Mouse (Mus musculus): ENCODE measurements at regions not wholly inside any gene's neighbourhood (a gene's known extent, or its start where the extent isn't known, plus 50 kb on each side); places are given as distances from the start of the nearest gene placed in this dataset.

DNA sequence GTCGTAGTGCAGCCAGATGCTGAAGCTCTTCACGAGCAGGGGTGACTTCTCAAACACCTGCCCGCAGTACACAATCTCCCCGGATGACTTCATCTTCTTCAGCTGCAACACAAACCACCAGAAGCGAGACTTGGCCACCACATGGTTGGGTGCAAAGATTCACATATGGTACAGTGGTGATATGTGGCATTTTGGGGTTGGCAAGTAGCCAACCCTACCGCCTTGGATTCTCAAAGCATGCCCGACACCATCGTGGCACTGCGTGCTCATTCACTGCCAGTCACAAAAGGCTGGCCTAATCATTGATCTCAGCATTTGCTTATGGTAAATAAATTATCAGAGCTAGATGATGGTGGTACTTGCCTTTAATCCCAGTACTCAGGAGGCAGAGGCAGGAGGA, 173.4 kb downstream of the Zfp36l1 start:
- no peak for TF ChIP-seq CTCF (IDR thresholded peaks at IDR 0.05; ENCODE audit: low read depth, low read length)
- TF ChIP-seq POLR2A (IDR thresholded peaks at IDR 0.05; ENCODE audit: extremely low read depth, insufficient read depth, low read length), result no peak
